Mouse (Mus musculus) midbrain, embryonic 13.5 days (tissue): Measurements from ENCODE around the gene Mllt1. TPM values are rescaled to one million over a fixed set of nuclear protein-coding genes. Genes with fewer than 3 reads are reported as not detected.
A peak's percentile ranks its signal among the peaks of the same experiment; 100 is the strongest.

Source experiments
- ATAC-seq: fragments of 200-750 bp; cut with Nextera tagmentation; 2 replicates; pipeline ENCODE4 v1.8.0; 2017; ENCODE audit warnings: mild to moderate bottlenecking, moderate TSS enrichment, moderate library complexity
- H3K27ac ChIP-seq: fragments of 300-500 bp; sonication (generic); 2 replicates; pipeline ENCODE4 v1.5.1; 2015; ENCODE audit warnings: inconsistent platforms, mild to moderate bottlenecking, moderate library complexity
- H3K27me3 ChIP-seq: fragments of 300-500 bp; sonication (generic); 2 replicates; pipeline ENCODE4 v1.6.1; 2015; ENCODE audit warnings: mild to moderate bottlenecking, inconsistent platforms
- H3K36me3 ChIP-seq: fragments of 300-500 bp; sonication (generic); 2 replicates; pipeline ENCODE4 v1.6.1; 2015; ENCODE audit warnings: mild to moderate bottlenecking, inconsistent platforms
- H3K4me1 ChIP-seq: fragments of 300-500 bp; sonication (generic); replicated peaks from 2 replicates; pipeline ENCODE4 v1.6.1; 2015; ENCODE audit warnings: inconsistent platforms
- H3K4me2 ChIP-seq: fragments of 300-500 bp; sonication (generic); replicated peaks from 2 replicates; pipeline ENCODE4 v1.6.1; 2015; ENCODE audit warnings: moderate library complexity, mild to moderate bottlenecking, inconsistent platforms
- H3K4me3 ChIP-seq: fragments of 300-500 bp; sonication (generic); replicated peaks from 2 replicates; pipeline ENCODE4 v1.5.1; 2015; ENCODE audit warnings: mild to moderate bottlenecking, inconsistent platforms
- H3K9ac ChIP-seq: fragments of 300-500 bp; sonication (generic); replicated peaks from 2 replicates; pipeline ENCODE4 v1.6.1; 2015; ENCODE audit warnings: mild to moderate bottlenecking, inconsistent platforms
- H3K9me3 ChIP-seq: fragments of 300-500 bp; sonication (generic); 2 replicates; pipeline ENCODE4 v1.6.1; 2016; ENCODE audit warnings: mild to moderate bottlenecking, inconsistent platforms
- WGBS: fragments of 180-500 bp; shearing (Covaris S2); methylation state at CpG from one replicate; pipeline ENCODE4 v1.1.7; 2015; 5-methylcytosine and 5-hydroxymethylcytosine counted together
- polyA plus RNA-seq: library from polyadenylated mRNA; unstranded; fragments of >200 nt; fragmentation: Nextera tagmentation; extraction: Ambion mirVana; gene quantifications from 2 replicates; pipeline ENCODE4 v1.2.1, GENCODE M21; 2015

Mllt1 gene
- polyA plus RNA-seq, 1 experiment from 2014 or later, result 90.0 TPM

DNA sequence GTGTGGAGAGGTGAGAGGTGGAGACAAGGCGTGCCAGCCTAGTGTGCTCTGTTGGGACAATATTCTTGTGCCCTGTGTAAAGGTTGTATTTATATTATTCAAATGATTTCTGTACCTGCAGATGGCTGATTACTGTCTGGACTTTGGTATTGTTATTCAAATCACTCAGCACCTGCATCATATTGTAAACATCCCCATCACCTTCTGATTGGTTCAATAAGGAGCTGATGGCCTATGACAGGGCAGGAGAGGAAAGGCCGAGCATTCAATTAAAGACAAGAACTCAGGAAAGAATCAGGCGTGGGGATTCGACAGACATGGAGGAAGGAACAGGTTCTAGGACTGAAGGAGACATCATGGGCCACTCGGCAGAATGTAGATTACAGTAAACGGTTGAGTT, 28.4 kb upstream of the Mllt1 start:
- H3K4me1 ChIP-seq, result no peaks in the 10 kb centered on the region
- no peak for ATAC-seq
- H3K27ac ChIP-seq, result no peak overlapping the region
- 82% methylated on average over 6 of the region's 6 CpGs for WGBS
- no peaks in the 10 kb centered on the region for H3K9me3 ChIP-seq
- no peaks in the 10 kb centered on the region for H3K27me3 ChIP-seq
- no peaks in the 10 kb centered on the region for H3K36me3 ChIP-seq
- no peak overlapping the region for H3K4me3 ChIP-seq
- H3K9ac ChIP-seq, result no peak overlapping the region
- H3K4me2 ChIP-seq, result no peak overlapping the region

DNA sequence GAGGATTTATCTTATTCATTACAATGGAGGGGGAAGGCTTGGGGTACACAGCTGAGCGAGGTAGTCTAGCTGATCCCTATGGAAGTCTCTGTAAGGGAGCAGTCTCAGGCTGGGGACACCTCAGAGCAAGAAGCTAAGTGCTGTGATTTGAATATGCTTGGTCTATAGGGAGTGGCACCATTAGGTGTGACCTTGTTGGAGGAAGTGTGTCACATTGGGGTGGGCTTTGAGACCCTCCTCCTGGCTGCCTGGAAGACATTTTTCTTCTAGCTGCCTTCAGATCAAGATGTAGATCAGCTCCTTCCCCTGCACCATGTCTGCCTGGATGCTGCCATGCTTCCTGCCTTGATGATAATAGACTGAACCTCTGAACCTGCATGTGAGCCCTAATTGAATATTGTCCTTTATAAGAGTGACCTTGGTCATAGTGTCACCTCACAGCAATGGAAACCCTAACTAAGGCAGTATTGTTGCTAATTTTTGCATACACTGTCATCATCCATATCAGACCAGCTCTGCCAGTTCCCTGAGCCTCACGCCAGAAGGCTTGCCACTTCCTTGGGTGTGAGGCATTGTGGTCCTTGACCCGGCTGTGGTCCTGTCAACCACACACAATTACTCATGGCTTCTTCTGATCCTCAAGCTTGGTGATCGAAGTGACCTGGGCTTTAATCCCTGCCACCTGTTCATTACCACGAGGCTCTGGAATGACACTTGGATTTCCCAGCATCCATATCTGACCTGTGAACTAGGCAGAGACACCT, 27.6 kb upstream of the Mllt1 start:
- ATAC-seq, result no peak
- no peaks in the 10 kb centered on the region for H3K36me3 ChIP-seq
- H3K4me2 ChIP-seq, result no peak overlapping the region
- H3K4me3 ChIP-seq, result no peak overlapping the region
- WGBS, result 79% methylated on average over 5 of the region's 5 CpGs
- no peak overlapping the region for H3K9ac ChIP-seq
- H3K27ac ChIP-seq, result no peak overlapping the region
- no peaks in the 10 kb centered on the region for H3K9me3 ChIP-seq
- no peaks in the 10 kb centered on the region for H3K27me3 ChIP-seq
- no peaks in the 10 kb centered on the region for H3K4me1 ChIP-seq

DNA sequence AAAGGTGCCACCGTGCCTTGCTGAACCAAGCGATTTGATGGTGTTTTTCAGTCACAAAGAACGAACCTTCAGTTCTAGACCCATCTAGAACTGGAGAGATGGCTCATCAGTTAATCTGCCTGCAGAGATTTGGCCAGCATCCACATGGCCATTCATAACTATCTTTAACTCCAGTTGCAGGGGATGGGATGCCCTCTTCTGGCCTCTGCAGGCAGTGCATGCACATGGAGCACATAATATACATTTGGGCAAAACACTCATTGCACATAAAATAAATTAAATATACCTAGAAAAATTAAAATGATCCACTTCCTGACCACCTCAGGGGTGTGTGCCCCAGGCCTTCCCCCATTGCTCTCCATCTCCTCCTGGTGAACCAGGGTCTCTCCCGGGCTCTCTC, 26.7 kb upstream of the Mllt1 start:
- Histone ChIP-seq H3K4me1 (no peaks in the 10 kb centered on the region), H3K4me2 (no peak overlapping the region), H3K27ac (no peak overlapping the region), H3K4me3 (no peak overlapping the region), H3K9ac (no peak overlapping the region), H3K9me3 (no peaks in the 10 kb centered on the region), H3K36me3 (no peaks in the 10 kb centered on the region), H3K27me3 (no peaks in the 10 kb centered on the region)
- ATAC-seq, result no peak
- WGBS, result 91% methylated on average over 4 of the region's 4 CpGs

DNA sequence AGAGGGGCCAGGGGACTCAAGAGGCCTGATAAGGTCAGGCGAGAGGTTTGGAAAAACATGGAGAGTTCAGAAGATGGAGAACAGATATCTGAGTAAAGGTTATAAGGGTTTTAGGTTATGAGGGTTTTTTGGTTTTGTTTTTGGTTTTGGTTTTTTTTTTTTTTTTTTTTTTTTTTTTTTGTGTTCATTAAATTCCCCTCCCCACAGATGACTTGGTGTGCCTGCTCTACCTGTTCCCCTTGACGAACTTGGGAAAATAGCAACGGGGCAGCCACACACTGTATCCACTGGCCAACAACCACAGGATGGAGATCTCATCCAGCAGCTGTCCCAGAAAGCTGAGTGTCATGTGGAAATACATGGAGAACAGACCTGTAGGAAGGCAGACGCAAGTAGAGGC, 23.5 kb upstream of the Mllt1 start:
- H3K4me1 ChIP-seq, result no peaks in the 10 kb centered on the region
- no peaks in the 10 kb centered on the region for H3K27me3 ChIP-seq
- H3K9ac ChIP-seq, result no peak overlapping the region
- no peaks in the 10 kb centered on the region for H3K36me3 ChIP-seq
- no peak overlapping the region for H3K4me2 ChIP-seq
- 88% methylated on average over 4 of the region's 4 CpGs for WGBS
- no peak overlapping the region for H3K27ac ChIP-seq
- H3K4me3 ChIP-seq, result no peak overlapping the region
- ATAC-seq, result no peak
- H3K9me3 ChIP-seq, result no peaks in the 10 kb centered on the region

DNA sequence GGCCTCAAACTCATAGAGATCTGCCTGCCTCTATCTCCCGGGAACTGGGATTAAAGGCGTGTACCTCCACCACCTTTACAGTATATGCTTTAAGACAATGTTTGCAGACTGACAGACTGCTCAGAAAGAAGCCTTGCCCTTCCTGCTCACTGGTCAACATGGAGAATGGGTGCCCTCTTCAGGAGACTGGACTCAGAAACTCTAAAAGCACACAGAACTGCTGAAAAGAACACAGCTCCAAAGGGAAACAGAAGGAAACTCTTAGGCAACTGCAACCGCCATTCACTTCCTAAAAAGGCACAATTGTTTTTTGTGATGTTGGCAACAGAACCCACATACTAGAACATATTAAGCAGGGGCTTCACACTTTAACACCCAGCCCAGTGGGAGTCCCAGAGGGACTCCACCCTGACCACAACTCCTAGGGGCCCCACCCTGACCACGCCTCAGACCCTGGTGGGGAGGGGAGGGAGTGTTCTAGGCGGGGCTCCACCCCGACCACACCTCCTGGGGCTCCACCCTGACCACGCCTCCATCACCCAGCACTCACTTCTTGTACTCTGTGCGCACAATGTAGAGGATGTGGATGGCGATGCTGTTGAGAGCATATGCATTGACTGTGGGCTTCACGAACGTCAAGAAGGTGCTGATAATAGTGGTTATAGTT, 22.7 kb upstream of the Mllt1 start:
- Histone ChIP-seq H3K9ac (no peak overlapping the region), H3K36me3 (no peaks in the 10 kb centered on the region), H3K4me2 (no peak overlapping the region), H3K4me1 (no peaks in the 10 kb centered on the region), H3K4me3 (no peak overlapping the region), H3K27ac (no peak overlapping the region), H3K27me3 (no peaks in the 10 kb centered on the region), H3K9me3 (no peaks in the 10 kb centered on the region)
- no peak for ATAC-seq
- 30% methylated on average over 11 of the region's 11 CpGs for WGBS

DNA sequence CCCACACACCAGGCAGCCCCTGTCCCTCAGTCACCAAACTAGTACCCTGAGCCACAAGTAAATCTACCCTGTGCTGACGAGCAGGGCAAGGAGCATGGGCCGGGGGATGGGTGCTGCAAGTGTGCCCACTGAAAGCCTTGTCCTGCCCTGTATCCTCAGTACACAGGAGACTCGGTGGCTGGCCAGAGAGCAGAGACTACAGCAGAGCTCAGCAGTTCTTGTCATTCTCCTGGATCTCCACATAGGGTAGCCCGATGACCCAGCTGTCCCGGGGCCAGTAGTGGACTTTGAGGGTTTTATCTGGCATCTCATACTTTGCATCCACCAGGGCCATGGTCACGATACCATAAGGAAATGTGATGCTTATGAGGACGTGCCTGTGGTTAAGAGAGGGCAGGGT, 19.7 kb upstream of the Mllt1 start:
- Histone ChIP-seq H3K4me1 (no peaks in the 10 kb centered on the region), H3K4me3 (no peak overlapping the region), H3K9ac (no peak overlapping the region), H3K4me2 (no peak overlapping the region), H3K9me3 (no peaks in the 10 kb centered on the region), H3K27ac (no peak overlapping the region), H3K27me3 (no peaks in the 10 kb centered on the region), H3K36me3 (no peaks in the 10 kb centered on the region)
- 82% methylated on average over 7 of the region's 7 CpGs for WGBS
- ATAC-seq, result no peak

DNA sequence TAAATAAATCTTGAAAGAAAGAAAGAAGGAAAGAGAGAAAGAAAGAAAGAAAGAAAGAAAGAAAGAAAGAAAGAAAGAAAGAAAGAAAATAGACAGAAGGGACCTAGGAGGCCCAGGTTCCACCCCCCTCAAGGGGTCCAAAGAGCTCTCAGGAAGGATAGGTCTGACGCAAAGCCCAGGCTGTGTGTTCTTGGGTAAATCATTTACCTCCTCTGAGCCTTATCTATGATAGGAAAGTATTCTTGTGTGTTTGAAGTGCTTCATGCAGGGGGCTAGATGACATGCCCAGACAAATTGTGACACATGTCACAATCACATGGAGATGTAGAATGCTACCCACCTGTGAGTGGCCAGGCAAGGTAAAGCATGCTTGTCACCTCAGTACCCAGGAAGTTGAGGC, 17.4 kb upstream of the Mllt1 start:
- ATAC-seq, result no peak
- H3K4me2 ChIP-seq, result no peak overlapping the region
- H3K27me3 ChIP-seq, result no peaks in the 10 kb centered on the region
- no peaks in the 10 kb centered on the region for H3K36me3 ChIP-seq
- no peaks in the 10 kb centered on the region for H3K9me3 ChIP-seq
- H3K9ac ChIP-seq, result no peak overlapping the region
- WGBS, result 90% methylated on average over 1 of the region's 1 CpGs
- no peak overlapping the region for H3K4me3 ChIP-seq
- no peak overlapping the region for H3K27ac ChIP-seq
- H3K4me1 ChIP-seq, result no peaks in the 10 kb centered on the region

DNA sequence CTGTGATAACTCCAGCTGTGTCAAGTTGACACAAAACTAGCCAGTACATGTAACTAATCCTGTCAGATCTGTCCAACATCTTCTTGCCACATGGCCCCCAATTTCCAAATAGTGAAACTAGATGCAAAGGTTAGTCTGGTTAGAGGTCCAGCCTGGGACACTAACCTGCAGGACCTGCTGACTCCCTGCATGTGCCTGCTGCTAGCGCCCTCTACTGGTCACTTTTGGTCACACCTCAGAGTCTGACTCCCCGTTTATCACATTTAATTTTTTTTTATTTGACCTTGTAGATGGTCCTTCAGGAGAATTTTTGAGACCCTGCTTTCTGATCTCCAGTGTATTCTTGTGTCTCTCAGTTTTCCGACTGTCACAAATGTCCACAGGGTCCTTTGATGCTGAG, 15.7 kb upstream of the Mllt1 start:
- 13% methylated on average over 3 of the region's 3 CpGs for WGBS
- H3K36me3 ChIP-seq, result no peaks in the 10 kb centered on the region
- no peaks in the 10 kb centered on the region for H3K27me3 ChIP-seq
- no peak overlapping the region for H3K9ac ChIP-seq
- H3K27ac ChIP-seq, result no peak overlapping the region
- no peak for ATAC-seq
- no peaks in the 10 kb centered on the region for H3K9me3 ChIP-seq
- H3K4me3 ChIP-seq, result no peak overlapping the region
- H3K4me1 ChIP-seq, result no peaks in the 10 kb centered on the region
- no peak overlapping the region for H3K4me2 ChIP-seq

DNA sequence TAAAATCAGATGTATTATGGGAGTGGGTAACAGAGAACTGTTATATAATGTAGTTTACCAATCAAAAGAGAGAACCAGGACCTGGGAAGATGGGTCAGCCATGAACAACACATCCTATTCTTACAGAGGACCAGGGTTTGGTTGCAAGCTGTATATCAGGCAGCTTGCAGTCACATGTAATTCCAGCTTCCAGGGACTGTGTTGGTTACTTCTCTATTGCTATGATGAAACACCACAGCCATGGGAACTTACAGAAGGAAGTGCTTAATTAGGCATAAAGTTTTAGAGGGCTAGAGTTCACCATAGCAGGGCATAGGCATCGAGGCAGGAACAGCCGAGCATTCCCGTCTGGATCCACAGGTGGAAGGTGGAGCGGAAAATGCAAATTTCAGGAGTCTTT, 3.5 kb upstream of the Mllt1 start:
- ATAC-seq, result no peak
- Histone ChIP-seq H3K36me3 (no peaks in the 10 kb centered on the region), H3K4me1 (peaks cover 10% of the 10 kb centered on the region), H3K27me3 (peaks cover 10% of the 10 kb centered on the region; the same call in 1 of the 2 replicates), H3K27ac (no peak overlapping the region), H3K9ac (no peak overlapping the region), H3K4me3 (no peak overlapping the region), H3K9me3 (peaks cover 6% of the 10 kb centered on the region; the same call in 1 of the 2 replicates), H3K4me2 (no peak overlapping the region)
- 86% methylated on average over 4 of the region's 4 CpGs for WGBS

DNA sequence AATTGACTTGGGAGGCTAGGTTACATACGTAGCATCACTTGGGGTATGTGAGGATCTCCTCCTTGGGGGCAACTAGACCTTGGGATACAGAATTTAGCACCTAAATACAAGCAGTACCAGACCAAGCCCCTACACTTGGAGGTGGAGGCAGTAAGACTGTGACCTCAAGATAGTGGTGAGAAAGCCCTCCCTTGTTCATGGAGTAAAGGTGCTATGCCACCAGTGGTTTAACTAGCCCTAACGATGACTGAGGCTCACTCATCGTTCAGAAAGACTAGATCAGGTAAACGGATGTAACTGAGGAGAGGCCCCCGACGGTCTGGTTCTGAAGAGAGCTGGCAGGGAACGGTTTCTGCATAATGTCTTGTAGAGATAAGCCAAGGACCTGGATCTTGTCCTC, 1.5 kb upstream of the Mllt1 start:
- Histone ChIP-seq H3K4me1 (peaks cover 30% of the 10 kb centered on the region), H3K36me3 (no peaks in the 10 kb centered on the region), H3K27me3 (peaks cover 10% of the 10 kb centered on the region; the same call in 1 of the 2 replicates), H3K9ac (no peak overlapping the region), H3K9me3 (peaks cover 3% of the 10 kb centered on the region; the same call in 1 of the 2 replicates), H3K4me3 (no peak overlapping the region), H3K27ac (no peak overlapping the region), H3K4me2 (no peak overlapping the region)
- no peak for ATAC-seq
- WGBS, result 95% methylated on average over 7 of the region's 7 CpGs

DNA sequence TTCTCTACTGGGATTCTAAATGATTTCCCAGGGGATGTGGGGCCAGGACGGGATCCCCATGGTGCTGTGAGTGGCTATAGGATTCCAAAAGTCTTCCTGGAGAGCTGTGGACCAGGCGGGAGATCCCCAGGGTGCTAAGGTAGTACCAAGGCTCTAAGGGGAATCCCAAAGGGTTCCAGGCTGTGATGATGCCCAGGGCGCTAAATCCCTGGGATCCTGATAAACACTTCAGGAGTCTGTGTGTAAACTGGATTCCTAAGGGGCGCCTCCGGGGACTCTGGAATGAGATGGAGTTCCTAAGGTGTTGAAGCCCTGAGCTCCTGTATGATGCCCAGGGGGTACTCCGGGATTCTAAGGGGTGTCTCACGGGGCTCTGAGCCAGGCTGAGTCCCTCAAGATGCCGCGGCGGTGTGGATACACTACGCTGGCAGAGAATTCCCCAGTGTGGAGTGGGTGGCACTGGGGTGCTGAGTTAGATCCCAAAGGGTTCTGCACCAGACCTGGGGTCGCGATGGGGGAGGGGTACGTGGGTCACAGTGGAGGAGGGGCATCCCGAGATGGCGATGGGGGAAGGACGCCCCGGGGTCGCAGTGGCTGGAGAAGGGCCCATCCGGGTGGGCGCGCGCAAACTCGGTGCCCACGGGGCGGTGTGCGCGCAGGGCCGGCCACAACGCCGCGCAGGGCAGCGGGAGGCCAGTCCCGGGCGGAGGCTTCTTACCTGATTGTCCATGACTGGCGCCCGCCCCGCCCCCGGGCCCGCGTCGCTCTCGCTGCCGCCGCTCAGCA, 477 bp downstream of the Mllt1 start:
- peaks cover 45% of the 10 kb centered on the region for H3K4me1 ChIP-seq
- peaks cover 10% of the 10 kb centered on the region; the same call in 1 of the 2 replicates for H3K27me3 ChIP-seq
- peak; percentile 73 for ATAC-seq
- H3K4me3 ChIP-seq, result peak overlapping the region; percentile 92
- WGBS, result 1% methylated on average over 45 of the region's 45 CpGs
- no peaks in the 10 kb centered on the region for H3K9me3 ChIP-seq
- peak overlapping the region; percentile 96 for H3K9ac ChIP-seq
- H3K36me3 ChIP-seq, result no peaks in the 10 kb centered on the region
- H3K27ac ChIP-seq, result peak overlapping the region; percentile 87
- H3K4me2 ChIP-seq, result peak overlapping the region; percentile 94

DNA sequence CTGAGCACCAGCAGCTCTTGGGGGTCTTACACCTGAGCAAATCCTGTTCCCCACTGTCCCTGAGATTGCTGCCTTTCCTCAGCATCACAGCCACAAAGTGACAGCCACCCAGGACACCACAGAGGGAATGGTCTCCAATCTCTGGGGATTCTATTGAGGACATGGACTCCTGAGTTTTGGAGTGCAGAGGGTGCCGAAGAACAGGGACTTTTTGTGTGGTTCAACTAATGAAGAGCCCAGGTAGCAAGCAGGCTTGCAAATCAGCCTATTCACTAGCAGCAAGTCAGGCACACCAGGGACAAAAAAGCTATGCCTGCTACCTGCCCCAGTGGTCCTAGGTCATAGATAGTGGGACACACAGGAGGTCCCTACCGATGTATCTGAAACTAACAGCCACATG, 1.8 kb downstream of the Mllt1 start:
- peaks cover 10% of the 10 kb centered on the region; the same call in 1 of the 2 replicates for H3K27me3 ChIP-seq
- H3K4me3 ChIP-seq, result peak overlapping the region; percentile 92
- 91% methylated on average over 2 of the region's 2 CpGs for WGBS
- H3K9ac ChIP-seq, result peak overlapping the region; percentile 96; the same call in 1 of the 2 replicates
- H3K27ac ChIP-seq, result no peak overlapping the region
- H3K4me2 ChIP-seq, result peak overlapping the region; percentile 94
- ATAC-seq, result no peak
- no peaks in the 10 kb centered on the region for H3K36me3 ChIP-seq
- no peaks in the 10 kb centered on the region for H3K9me3 ChIP-seq
- peaks cover 52% of the 10 kb centered on the region for H3K4me1 ChIP-seq
